In genomic region chr3:96953489-96954233, GRCm38 (mm10) we compare ENCODE assay signal across 11 mouse cellular contexts. TPM values are rescaled to one million over a fixed set of nuclear protein-coding genes. Genes with fewer than 3 reads are reported as not detected.
DNase-seq lines count a peak whose midpoint lies in the region; ATAC-seq and TF ChIP-seq lines count a peak whose summit lies in the region.
"Had no signal": no experiment of that assay in that cellular context is flagged by ENCODE, and none has a peak within 500 bp of the region (broad histone marks: within the 10 kb centered on the region; RNA-seq: fewer than 3 reads in every experiment).

No protein-coding gene starts in this region.

- H3K36me3 ChIP-seq in heart, embryonic 16.5 days (ENCODE audit: control insufficient read depth, insufficient read depth): no peaks in the 10 kb centered on the region
- no peaks in the 10 kb centered on the region for H3K36me3 ChIP-seq in liver, embryonic 15.5 days (replicated peaks)
- H3K36me3 ChIP-seq in stomach, embryonic 16.5 days (ENCODE audit: control insufficient read depth, insufficient read depth, low read length): no peaks in the 10 kb centered on the region

- peak; percentile 85 for ATAC-seq in heart, embryonic 16.5 days (replicated peaks; ENCODE audit: extremely low read depth, insufficient read depth, low FRiP score)
- ATAC-seq in liver, embryonic 15.5 days (ENCODE audit: insufficient read depth): peak; percentile 34; the same call in 1 of the 2 replicates
- ATAC-seq in stomach, embryonic 16.5 days (ENCODE audit: insufficient read depth, low FRiP score): peak; percentile 40; the same call in 1 of the 2 replicates
- ATAC-seq in megakaryocyte-erythroid progenitor cell, adult 5-6 weeks (replicated peaks; ENCODE audit: low FRiP score, low TSS enrichment, poor library complexity, severe bottlenecking): no peak

- peak overlapping the region; percentile 35; the same call in 1 of the 2 replicates for H3K9ac ChIP-seq in heart, embryonic 16.5 days (ENCODE audit: low read length)
- no peak overlapping the region for H3K9ac ChIP-seq in liver, embryonic 15.5 days
- no peak overlapping the region for H3K9ac ChIP-seq in stomach, embryonic 16.5 days (ENCODE audit: low read length)

- peak; percentile 7 for DNase-seq in kidney, adult 9 months
- no peak for DNase-seq in kidney, adult 18-20 months
- DNase-seq in retina, embryonic 14.5 days (ENCODE audit: low spot score): no peak
- no peak for DNase-seq in left cerebral cortex, adult 2 months (ENCODE audit: extremely low spot score in 1 of 2, low spot score in 2 of 2)

- peaks cover 16% of the 10 kb centered on the region for H3K4me1 ChIP-seq in heart, embryonic 16.5 days (ENCODE audit: control insufficient read depth, insufficient read depth, low read length)
- no peaks in the 10 kb centered on the region for H3K4me1 ChIP-seq in liver, embryonic 15.5 days (replicated peaks)
- peaks cover 5% of the 10 kb centered on the region; the same call in 1 of the 2 replicates for H3K4me1 ChIP-seq in stomach, embryonic 16.5 days (ENCODE audit: control insufficient read depth, insufficient read depth, low read length)

- 27% methylated on average over 14 of the region's 14 CpGs for WGBS in heart, embryonic 16.5 days
- 32% methylated on average over 14 of the region's 14 CpGs for WGBS in liver, embryonic 15.5 days (ENCODE audit: insufficient replicate concordance)
- WGBS in stomach, embryonic 16.5 days: 40% methylated on average over 14 of the region's 14 CpGs

- no peaks in the 10 kb centered on the region for H3K27me3 ChIP-seq in heart, embryonic 16.5 days (ENCODE audit: control insufficient read depth, insufficient read depth, low read length)
- no peaks in the 10 kb centered on the region for H3K27me3 ChIP-seq in liver, embryonic 15.5 days
- H3K27me3 ChIP-seq in stomach, embryonic 16.5 days (ENCODE audit: control insufficient read depth, insufficient read depth, low read length): no peaks in the 10 kb centered on the region

- H3K4me3 ChIP-seq in heart, embryonic 16.5 days (ENCODE audit: low read length): peak overlapping the region; percentile 13
- H3K4me3 ChIP-seq in liver, embryonic 15.5 days (replicated peaks): no peak overlapping the region
- H3K4me3 ChIP-seq in stomach, embryonic 16.5 days (replicated peaks; ENCODE audit: low read length): no peak overlapping the region
- H3K4me3 ChIP-seq in left cerebral cortex, adult 2 months: no peak overlapping the region
- H3K4me3 ChIP-seq: erythroblast, embryonic 14.5 days had no signal

- TF ChIP-seq CTCF in left cerebral cortex, adult 2 months (IDR thresholded peaks at IDR 0.05): no peak

- H3K27ac ChIP-seq in heart, embryonic 16.5 days (ENCODE audit: low read length): peak overlapping the region; percentile 62
- no peak overlapping the region for H3K27ac ChIP-seq in liver, embryonic 15.5 days (replicated peaks)
- no peak overlapping the region for H3K27ac ChIP-seq in stomach, embryonic 16.5 days (ENCODE audit: low read length)
- H3K27ac ChIP-seq in left cerebral cortex, adult 2 months: no peak overlapping the region

- H3K4me2 ChIP-seq in heart, embryonic 16.5 days (ENCODE audit: low read depth, low read length): peak overlapping the region; percentile 51
- no peak overlapping the region for H3K4me2 ChIP-seq in liver, embryonic 15.5 days
- H3K4me2 ChIP-seq in stomach, embryonic 16.5 days (ENCODE audit: low read depth, low read length): peak overlapping the region; percentile 31

- no peaks in the 10 kb centered on the region for H3K9me3 ChIP-seq in heart, embryonic 16.5 days (replicated peaks; ENCODE audit: control insufficient read depth, low read length)
- H3K9me3 ChIP-seq in liver, embryonic 15.5 days (replicated peaks): no peaks in the 10 kb centered on the region
- no peaks in the 10 kb centered on the region for H3K9me3 ChIP-seq in stomach, embryonic 16.5 days (replicated peaks; ENCODE audit: control insufficient read depth, low read length)

- intact Hi-C loops in left cerebral cortex, adult 2 months (cut with DNase I): no loop called here

RNA-seq across cellular contexts. Expression of gene Gja8, which starts 27.8 kb away (rescaled TPM):
- 0.02 TPM in 1 of 2 replicates, not detected in the other for polyA plus RNA-seq in heart, embryonic 16.5 days (2015; fragmentation: Nextera tagmentation; extraction: Ambion mirVana)
- not detected in 2 replicates for polyA plus RNA-seq in liver, embryonic 15.5 days (2015; fragmentation: Nextera tagmentation; extraction: Ambion mirVana)
- not detected in 2 replicates for polyA plus RNA-seq in stomach, embryonic 16.5 days (2015; fragmentation: Nextera tagmentation; extraction: Ambion mirVana)
- not detected in 2 replicates for total RNA-seq in megakaryocyte-erythroid progenitor cell, adult 5-6 weeks (2014; fragmentation: Nextera tagmentation)
- not detected in 2 replicates for total RNA-seq in megakaryocyte-erythroid progenitor cell, adult 5-6 weeks (2017)
- not detected for total RNA-seq in left cerebral cortex, adult 2 months (2021)
- total RNA-seq: adrenal gland, postnatal 36 days; megakaryocyte, adult 5-6 weeks had no signal
- polyA plus RNA-seq: erythroblast, embryonic 14.5 days had no signal

RNA-seq across cellular contexts. Expression of gene Gpr89, which starts 48.5 kb away (rescaled TPM):
- polyA plus RNA-seq in heart, embryonic 16.5 days (2015; fragmentation: Nextera tagmentation; extraction: Ambion mirVana): 26.1 and 28.4 TPM in 2 replicates
- polyA plus RNA-seq in liver, embryonic 15.5 days (2015; fragmentation: Nextera tagmentation; extraction: Ambion mirVana): 22.3 and 23.6 TPM in 2 replicates
- polyA plus RNA-seq in stomach, embryonic 16.5 days (2015; fragmentation: Nextera tagmentation; extraction: Ambion mirVana): 45.6 and 50.3 TPM in 2 replicates
- 28.0 and 28.6 TPM in 2 replicates for total RNA-seq in megakaryocyte-erythroid progenitor cell, adult 5-6 weeks (2014; fragmentation: Nextera tagmentation)
- total RNA-seq in megakaryocyte-erythroid progenitor cell, adult 5-6 weeks (2017): 28.5 and 35.0 TPM in 2 replicates
- total RNA-seq in left cerebral cortex, adult 2 months (2021): 10 to 100 TPM; 40.7 to 42.8 TPM

RNA-seq across cellular contexts. Expression of gene Gja5, which starts 49.2 kb away (rescaled TPM):
- polyA plus RNA-seq in heart, embryonic 16.5 days (2015; fragmentation: Nextera tagmentation; extraction: Ambion mirVana): 86.3 and 99.3 TPM in 2 replicates
- 2.2 and 3.1 TPM in 2 replicates for polyA plus RNA-seq in liver, embryonic 15.5 days (2015; fragmentation: Nextera tagmentation; extraction: Ambion mirVana)
- 11.4 and 12.5 TPM in 2 replicates for polyA plus RNA-seq in stomach, embryonic 16.5 days (2015; fragmentation: Nextera tagmentation; extraction: Ambion mirVana)
- total RNA-seq in megakaryocyte-erythroid progenitor cell, adult 5-6 weeks (2014; fragmentation: Nextera tagmentation): not detected in 2 replicates
- total RNA-seq in megakaryocyte-erythroid progenitor cell, adult 5-6 weeks (2017): not detected in 2 replicates
- under 1 TPM; 0.70 to 0.75 TPM for total RNA-seq in left cerebral cortex, adult 2 months (2021)
- total RNA-seq: megakaryocyte, adult 5-6 weeks had no signal
- polyA plus RNA-seq: erythroblast, embryonic 14.5 days had no signal
